Mouse (Mus musculus): ENCODE measurements around the gene Gm28434.

Gene Gm28434

GRCm38 (mm10) chr5:87969201-87969600, at the start of gene Gm28434, which contains the start of gene 2310003L06Rik:
Gene Gm28434 (plus strand): TSS chr5:87969517.
Gene 2310003L06Rik (plus strand): TSS chr5:87969459.
- DNase-seq, result no peak

GRCm38 (mm10) chr5:87925372-87925771, 43.9 kb upstream of the Gm28434 start, which contains the start of gene Csn3:
Gene Csn3 (plus strand): TSS chr5:87925579.
- no peak for DNase-seq

- DNase-seq, result no peak
These were observed 37.7 kb upstream of the Gm28434 start for GRCm38 (mm10) chr5:87931603-87932002.

- no peak for DNase-seq
These were observed 28.6 kb upstream of the Gm28434 start for GRCm38 (mm10) chr5:87940752-87941151.

DNA sequence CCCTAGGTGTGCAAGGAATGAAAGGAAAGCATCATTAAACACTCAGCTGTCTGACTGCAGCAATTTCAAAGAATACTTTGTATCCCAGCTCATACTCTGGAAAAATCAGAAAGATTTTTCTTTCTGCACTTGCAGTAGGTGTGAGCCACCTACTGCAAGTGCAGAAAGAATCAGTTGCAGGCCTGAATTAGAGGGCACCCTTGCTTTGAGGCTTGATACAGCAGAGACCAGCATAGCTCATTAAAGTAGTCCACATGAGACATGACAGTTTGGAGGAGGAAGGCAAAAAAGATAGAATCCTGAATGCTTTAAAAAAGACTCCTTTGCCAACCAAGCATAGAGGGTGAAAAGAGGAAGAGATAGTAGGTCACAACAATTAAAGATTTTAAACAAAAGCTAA, 26.8 kb upstream of the Gm28434 start:
- no peak for DNase-seq

DNA sequence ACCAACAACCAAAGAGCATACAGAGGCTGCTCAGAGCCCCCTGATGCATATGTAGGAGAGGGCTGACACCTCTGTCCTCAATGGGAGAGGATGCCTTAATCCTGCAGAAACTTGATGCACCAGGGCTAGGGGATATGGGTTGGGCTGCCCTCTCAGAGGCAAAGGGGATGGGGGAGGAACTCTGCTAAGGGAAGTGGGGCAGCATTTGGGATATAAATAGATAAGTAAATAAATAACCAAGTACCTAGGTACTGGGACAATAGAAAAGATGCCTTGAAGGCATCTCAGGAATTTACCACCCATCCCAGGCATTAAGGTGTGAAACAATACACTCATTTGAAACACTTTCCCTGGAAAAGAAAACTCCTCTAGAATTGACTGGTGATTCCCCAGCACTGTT, 17.5 kb upstream of the Gm28434 start:
- no peak for DNase-seq

- DNase-seq, result no peak
These were observed 9.8 kb downstream of the Gm28434 start, which contains the start of gene Cabs1 for GRCm38 (mm10) chr5:87979139-87979538. Gene Cabs1 (plus strand): TSS chr5:87979439.

- no peak for DNase-seq
These were observed 13.3 kb downstream of the Gm28434 start for GRCm38 (mm10) chr5:87982468-87983214.

GRCm38 (mm10) chr5:88002249-88002648, 32.9 kb downstream of the Gm28434 start, which contains the start of gene Smr3a:
Gene Smr3a (plus strand): TSS chr5:88002549.
- no peak for DNase-seq

DNA sequence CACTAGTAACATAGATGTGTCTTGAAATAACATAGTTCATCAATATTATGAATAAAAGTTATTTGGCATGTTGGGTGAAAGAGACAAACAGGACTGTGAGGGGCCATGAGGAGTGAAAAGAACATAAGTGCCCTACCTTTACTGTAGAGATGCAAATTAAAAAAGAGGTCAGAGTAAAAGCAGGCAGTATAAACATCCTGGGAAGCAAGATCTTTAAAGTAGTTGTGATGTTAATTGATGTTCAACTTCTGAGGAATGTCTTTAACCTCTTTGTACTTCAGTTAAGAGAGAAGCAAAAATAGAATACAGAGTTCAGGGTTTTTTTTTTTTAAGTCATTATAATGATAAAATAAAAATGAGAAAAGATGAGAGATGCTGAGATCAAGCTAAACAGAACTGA, 35.9 kb downstream of the Gm28434 start:
- no peak for DNase-seq

All from cerebellum, adult 18-20 months (tissue).